Mouse (Mus musculus): ENCODE measurements at regions not wholly inside any gene's neighbourhood (a gene's known extent, or its start where the extent isn't known, plus 50 kb on each side); places are given as distances from the start of the nearest gene placed in this dataset.
"Not testable (repeated sequence)": the region's sequence is repeated elsewhere in the genome, so short reads cannot be mapped to it uniquely, and the experiment has no call there.

DNA sequence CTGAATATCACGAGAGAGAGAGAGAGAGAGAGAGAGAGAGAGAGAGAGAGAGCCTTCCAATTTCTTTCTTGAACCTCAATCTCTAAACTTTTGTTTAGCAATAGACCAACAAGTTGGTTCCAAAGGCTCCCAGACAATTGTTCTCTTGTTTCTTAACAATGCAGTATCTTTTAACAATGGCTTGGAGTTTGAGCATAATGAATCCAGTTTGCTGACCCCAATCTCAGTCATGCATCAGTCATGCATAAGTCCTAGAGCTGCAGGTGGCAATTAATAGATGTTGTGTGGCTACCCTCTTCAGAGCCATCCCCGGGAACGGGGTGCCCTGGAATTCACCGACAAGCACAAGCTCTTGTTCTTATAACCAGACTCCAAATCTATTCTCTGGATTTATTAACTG lies 991.0 kb downstream of the Car8 start:
- intact Hi-C loops (cut with DNase I), result no loop called here
- DNase-seq, result no peak

DNA sequence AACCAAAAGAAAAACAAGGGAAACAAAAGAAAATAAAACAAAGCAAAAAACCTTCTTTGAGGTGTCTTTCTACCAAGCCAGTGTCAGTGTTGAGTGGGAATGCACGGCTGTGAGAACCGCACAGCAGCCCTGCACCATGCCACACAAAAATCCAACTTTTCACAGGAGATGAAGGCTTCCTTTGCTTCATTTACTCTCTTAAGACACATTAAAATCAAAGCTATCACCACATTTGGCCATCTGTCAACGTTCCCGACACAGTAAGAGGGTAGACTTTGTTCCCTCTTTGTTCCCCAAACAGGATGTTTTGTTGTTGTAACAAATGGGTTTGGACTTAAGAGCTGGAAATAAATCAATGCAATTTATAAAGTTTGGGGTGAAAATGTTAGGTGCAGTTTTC lies 991.6 kb downstream of the Car8 start:
- DNase-seq, result no peak
- intact Hi-C loops (cut with DNase I), result no loop called here

DNA sequence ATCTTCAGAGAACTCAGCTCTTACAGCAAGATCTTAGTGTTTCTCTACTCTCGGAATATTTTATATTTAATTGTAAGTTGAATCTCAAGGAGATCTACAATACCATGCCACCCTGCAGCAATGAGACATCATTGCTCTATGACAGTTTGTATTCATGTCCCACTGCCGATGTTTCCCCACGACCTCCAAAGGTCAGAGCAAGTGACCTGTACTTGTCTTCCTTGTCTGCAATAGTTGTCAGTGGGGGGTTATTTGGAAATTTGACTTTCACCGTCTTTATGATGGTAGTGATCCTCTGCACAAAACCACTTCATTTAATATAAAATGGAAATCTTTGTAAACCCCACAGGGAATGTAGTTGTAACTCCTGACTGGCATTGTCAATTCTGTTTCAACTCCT lies 992.0 kb downstream of the Car8 start:
- intact Hi-C loops (cut with DNase I), result no loop called here

DNA sequence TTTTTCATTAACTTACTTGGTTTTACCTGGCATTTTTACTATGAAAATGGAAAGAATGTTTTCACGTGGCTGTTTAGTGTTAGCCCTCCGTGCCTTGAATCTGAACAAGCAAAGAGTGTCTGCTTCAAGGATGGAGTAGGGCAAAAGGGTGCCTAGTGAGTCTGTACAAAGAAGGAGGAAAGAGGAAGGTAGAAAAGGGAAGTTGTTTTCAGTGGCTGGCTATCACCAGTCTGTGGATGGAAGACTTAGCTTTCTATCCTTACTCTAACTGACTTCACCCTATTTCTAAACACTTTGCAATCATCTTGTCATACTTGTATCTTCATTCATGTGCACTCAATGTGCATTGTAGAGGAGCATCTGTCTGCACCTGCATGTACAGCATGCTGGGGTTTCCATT lies 993.2 kb downstream of the Car8 start:
- intact Hi-C loops (cut with DNase I), result no loop called here

More for the DNA sequence above, 992.0 kb downstream of the Car8 start:
- no peak for DNase-seq

DNA sequence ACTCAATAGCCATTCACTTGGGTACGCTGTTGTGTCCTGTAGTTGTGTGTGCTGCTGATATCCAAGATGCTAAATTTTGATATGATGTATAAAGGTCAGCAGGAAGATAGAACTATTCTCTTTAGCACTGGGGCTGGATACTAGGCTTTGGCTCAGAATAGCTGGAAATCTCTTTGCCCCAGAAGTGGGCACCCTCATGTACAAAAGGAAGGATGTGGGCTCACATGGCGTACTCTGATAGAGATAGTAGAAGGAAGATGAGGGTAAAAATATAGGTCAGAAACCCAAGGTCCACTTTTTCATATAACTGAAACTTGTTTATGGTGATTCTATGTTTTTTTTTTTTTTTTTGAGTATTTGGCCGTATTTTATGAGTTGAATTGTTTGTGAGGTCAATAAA lies 1001.0 kb downstream of the Car8 start:
- intact Hi-C loops (cut with DNase I), result no loop called here

More for the DNA sequence above, 993.2 kb downstream of the Car8 start:
- DNase-seq, result no peak

DNA sequence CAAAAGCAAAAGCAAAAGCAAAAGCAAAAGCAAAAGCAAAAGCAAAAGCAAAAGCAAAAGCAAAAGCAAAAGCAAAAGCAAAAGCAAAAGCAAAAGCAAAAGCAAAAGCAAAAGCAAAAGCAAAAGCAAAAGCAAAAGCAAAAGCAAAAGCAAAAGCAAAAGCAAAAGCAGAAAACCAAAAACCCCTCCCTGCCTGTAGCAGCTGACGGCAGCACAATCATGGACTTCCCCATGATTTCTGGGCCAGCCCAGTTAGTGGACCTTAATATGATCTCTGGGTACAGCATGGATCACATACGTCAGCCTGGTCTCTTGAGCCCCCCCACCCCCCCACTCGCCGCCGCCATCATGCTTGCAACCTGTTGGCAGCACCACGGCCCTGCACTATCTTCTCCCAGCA lies 1004.3 kb downstream of the Car8 start:
- DNase-seq; intact Hi-C loops (cut with DNase I): not testable (repeated sequence)

More for the DNA sequence above, 1001.0 kb downstream of the Car8 start:
- DNase-seq, result no peak

DNA sequence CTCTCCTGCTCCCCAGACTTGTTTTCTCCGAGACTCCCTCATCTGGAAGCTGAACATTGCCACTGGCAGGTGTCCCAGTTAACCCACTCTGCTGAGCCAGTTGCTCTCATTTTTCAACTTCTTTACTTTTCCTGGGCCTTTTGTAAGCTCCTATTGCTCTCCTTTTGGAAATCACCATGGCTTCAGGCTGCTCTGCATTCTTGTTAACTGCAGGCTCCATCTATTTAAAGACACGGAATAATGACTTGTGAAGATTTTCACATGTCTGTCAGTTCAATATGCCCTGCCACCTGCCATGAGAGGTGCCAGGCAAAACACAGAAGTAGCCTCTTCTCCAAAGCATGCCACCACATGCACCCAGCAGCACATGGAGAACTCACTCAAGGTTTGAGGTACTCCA lies 1009.9 kb downstream of the Car8 start:
- DNase-seq, result no peak

DNA sequence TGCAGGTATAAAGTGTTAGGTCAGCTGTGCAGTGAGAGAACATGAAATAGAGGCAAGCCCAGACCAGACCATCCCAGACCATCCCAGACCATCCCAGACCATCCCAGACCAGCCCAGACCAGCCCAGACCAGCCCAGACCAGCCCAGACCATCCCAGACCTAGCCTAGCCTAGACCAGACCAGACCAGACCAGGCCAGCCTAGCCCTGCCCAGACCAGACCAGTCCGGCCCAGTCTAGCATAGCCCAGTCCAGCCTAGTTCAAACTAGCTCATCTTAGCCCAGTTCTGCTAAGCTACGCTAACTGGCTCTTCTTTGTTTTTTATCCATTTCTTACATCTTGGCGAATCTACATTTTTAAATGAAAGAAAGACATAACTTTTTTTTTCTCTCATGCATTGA lies 1015.9 kb downstream of the Car8 start:
- DNase-seq, result no peak
- intact Hi-C loops (cut with DNase I), result no loop called here

More for the DNA sequence above, 1009.9 kb downstream of the Car8 start:
- intact Hi-C loops (cut with DNase I), result no loop called here

DNA sequence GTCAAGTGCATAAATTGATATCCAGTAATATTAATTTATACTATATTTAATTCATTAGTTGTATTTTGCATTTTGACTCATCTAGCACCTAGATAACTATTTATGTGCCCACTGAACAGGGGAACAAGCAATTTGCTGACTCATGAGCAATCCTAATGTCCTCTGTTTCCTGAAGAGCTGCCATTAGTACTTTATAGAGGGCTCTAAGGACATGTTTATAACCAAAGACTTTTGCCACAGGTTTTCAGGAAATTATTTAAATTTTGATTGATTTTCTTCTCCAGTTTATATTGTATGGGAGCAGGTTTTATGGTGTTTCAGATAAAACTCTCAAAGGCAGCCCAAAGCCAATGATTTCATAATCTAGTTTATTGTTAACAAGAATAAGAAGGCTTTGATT lies 1018.4 kb downstream of the Car8 start:
- intact Hi-C loops (cut with DNase I), result no loop called here
- DNase-seq, result no peak

DNA sequence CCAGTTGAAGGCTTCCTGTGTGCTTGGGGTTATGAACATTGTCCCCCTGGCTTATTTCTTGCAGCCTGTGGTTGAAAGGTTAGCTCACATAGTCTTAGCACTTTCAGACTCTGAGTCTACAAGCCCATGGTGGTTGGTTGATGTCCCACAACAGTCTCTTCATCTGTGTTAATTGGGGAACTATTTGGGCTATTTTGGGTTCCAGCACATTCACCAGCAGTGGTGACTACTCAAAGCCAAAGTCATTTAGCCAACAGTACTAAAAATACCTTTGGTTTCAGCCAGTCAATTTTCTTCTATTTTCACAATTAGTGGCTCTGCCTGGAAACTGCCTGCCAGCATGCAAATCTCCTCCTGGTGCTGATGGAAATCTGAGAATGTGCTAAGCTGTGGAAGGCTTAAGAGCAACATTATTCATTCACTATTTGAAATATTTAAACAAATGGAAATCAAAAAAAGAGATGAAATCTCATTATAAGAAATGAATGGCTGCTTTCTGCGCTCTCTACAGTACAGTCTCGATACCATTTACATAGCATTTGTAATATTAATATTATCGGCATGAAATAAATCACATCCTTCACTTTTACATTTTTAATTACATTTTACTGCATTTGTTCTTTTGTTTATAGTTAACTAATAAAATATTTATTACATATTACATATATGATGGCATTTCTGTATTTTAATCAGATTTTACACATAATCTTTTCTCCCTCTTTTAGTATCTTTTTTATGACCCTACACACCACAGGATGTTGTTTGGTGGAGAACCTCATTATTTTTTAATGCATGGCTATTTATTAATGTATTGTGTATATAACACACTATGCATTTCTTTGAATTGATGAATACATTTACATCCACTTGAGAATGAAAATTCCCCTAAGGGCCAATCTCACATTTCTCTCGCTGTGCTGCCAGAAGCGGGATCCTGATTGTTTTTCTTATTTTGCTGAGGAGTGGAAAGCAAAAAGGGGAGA lies 1023.5 kb downstream of the Car8 start:
- intact Hi-C loops (cut with DNase I), result no loop called here
- DNase-seq, result no peak

DNA sequence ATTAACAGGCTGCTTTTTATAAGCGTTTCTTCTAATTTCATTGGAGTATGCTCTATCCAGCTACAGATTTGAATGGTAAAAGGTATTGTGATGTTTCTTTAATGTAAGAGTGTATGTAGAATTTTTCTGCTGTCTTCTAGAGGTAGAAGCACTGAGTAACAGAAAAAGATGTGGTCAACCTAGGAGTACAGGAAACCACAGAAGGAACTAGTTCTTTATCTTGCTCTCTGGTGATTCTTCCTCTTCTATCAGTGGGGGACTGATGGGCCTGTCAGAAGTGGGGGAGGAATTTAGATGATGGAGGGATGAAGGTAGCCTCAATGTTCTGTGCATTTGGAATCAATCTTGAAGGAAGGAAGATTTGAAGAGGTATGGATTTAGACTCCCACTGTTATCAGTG lies 1031.9 kb downstream of the Car8 start:
- intact Hi-C loops (cut with DNase I), result no loop called here
- no peak for DNase-seq

DNA sequence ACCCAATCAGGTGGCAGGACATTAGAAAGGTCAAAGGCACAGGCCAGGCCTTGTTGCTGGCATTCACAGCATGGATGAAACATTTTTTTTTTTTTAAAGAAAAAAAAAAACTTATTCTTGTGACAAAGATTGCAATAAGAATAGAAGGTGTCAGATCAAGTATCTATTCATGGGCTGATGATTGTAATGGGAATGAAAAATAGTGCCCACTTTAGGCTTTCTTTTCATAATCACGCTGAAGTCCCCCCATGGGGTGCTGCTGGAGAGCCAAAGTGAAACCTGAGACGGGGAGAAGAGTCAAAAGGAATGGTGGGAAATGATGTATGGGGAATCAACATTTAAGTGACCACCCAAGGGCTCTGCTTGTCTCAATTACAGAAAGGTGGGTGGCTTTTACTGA lies 1037.0 kb downstream of the Car8 start:
- DNase-seq, result no peak
- intact Hi-C loops (cut with DNase I), result no loop called here

DNA sequence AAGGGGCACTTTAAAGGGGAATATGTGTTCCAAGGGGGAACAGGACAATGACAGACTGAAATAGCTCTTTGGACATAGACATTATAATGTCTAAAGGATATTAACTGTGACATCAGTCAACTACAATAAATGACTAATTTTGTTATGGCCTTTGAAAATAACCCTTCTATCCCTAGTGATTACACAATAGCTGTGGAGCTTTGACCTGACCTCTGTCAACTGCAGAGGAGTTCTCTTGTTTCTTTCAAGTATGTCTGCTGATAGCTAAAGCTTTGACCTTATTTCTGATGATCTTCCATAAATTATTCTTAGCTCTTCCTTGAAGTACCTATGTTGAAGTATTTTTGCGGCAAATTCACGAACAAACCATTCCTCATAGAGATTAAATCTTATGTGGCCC lies 1038.9 kb downstream of the Car8 start:
- no peak for DNase-seq
- intact Hi-C loops (cut with DNase I), result no loop called here

DNA sequence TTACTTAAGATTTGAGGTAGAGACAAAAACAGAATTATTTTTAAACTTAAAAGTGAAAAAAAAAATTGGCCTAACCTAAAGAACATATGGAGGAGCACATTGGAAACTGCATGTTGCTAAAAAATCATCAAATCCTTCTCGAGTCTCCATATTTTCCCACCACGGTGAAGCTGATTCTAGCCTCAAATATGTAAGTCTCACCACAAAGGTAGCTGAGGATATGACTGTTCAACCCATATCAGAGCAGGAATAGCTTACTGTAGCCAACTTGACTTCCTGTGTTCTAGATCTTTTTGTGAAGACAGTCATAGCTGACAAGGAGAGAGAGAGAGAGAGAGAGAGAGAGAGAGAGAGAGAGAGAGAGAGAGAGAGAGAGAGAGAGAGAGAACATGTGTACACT lies 1039.8 kb downstream of the Car8 start:
- no peak for DNase-seq
- intact Hi-C loops (cut with DNase I), result no loop called here

DNA sequence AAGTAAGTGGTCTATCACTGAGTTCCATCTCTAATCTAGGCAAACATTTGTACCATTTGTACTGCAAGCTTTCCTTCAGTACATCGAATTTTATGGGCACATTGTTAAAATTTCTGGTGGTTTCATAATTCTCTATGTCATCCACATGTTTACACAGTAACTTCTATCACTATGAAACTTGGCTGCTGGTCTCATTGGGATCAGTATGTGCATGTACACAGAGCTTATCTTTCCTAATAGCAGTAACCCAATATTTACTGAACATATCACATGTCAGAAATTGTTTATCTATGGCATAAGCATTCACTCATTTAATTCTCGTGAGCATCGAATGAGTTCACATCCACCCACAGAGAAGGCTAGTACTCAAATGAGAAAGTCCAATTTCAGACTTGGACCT lies 1042.3 kb downstream of the Car8 start:
- no peak for DNase-seq
- intact Hi-C loops (cut with DNase I), result no loop called here

DNA sequence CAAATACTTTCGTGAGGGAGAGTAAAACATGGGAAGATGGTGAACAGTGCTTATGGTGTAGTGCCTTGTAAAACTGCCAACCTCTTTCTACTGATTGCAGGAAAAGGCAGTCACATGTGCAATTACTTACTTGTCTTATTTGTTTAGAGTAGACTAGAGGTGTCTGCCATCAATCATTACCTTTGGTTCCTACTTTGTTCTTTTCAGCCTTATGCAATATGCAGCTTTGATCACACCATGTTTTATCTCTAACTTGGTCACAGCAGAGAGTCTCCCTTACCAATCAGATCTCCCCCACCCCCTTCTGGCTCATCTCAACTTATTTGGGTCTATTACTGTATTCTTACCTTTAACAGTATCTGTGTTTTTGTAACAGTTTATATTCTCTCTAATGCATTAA lies 1043.2 kb downstream of the Car8 start:
- no peak for DNase-seq
- intact Hi-C loops (cut with DNase I), result no loop called here

DNA sequence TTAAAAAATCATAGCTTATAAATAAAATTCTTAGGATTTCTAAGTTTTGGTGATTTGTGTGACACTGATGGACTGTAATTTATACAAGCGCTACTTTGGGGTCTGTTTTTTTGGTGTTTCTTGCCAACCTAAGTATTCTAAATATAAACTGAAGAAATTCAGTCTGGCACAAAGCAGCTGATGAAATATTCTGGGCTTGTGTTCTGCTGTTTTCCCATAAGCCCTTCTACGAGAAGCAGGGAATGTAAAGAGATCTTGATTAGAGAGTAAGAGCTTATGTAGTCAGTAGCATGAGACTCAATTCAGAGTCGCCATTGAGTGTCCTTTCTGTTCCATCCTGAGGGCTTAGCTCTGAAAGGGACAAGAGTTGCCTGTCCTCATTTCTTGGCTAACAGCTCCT lies 1046.9 kb downstream of the Car8 start:
- intact Hi-C loops (cut with DNase I), result no loop called here
- no peak for DNase-seq

DNA sequence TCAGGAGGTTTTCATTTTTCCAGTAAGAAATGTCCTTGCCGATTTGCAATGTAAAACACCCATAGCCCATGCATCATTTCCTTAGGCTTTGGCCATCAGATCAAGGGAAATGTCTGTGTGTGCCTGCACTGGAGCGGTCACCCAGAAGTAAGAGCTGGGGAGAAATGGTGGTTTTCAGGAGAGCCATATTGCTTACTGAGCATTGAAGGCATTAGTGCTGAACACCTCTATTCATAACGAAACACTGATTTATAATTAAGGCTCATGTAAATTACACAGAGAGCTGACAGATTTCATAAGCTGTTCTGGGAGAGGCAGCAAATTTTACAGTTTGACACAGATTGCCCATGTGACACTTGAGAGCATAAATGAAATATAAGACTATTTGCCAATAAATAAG lies 1047.6 kb downstream of the Car8 start:
- intact Hi-C loops (cut with DNase I), result no loop called here
- DNase-seq, result no peak

DNA sequence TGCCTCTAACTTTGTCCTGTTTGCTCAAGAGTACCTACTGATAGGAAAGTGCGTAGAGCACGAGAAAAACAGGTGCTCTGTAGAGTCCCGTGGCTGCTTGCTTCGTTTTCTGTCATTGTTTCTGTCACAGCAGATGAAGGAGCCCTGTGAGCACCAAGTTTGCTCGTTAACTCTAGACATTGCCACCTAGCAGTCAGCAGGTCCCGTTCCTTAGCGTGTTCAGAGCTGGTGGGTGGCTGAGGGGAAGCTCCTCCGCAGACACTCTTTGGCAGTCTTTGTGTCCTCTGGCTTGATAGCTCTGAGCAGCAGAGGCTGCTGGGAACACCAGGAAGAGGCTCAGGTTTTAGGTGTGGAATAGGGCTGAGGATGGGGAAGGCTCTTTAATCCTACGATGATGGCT lies 1063.8 kb downstream of the Car8 start:
- no peak for DNase-seq
- intact Hi-C loops (cut with DNase I), result no loop called here

DNA sequence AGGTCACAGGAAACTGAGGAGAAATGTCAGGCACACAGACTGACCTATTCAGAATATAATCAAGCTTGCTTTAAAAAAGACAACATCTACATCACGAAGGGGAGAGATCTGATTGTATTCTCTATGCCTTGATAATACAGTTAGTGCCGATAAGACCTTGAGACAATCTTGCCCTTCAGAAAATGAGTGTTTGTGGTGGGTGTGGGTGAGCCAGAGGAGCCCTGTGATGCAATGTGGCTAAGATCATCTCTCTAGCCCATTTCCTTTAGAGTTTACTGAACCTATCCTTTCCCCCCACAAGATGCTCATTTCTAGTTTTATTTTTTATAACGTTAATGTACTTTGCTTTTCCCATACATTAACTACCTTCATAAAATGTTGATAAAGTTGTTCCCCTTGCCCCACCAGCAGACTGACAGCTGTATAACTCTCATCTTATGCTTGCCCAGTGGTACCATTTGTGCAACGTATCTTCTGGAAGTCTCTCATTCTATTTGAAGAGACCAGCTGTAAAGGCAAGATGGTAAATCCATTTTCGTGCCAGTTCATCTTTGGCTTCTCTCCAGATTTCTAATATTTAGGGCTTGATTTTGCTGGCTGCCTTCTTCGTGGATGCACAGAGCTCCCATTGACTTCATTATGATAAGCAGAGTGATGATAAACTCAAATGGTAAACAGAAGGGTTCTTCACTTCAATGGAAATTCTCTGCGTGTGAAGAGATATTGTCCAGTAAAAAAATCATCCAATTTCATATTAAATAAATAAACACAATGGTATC lies 1066.1 kb downstream of the Car8 start:
- no peak for DNase-seq
- intact Hi-C loops (cut with DNase I), result no loop called here

DNA sequence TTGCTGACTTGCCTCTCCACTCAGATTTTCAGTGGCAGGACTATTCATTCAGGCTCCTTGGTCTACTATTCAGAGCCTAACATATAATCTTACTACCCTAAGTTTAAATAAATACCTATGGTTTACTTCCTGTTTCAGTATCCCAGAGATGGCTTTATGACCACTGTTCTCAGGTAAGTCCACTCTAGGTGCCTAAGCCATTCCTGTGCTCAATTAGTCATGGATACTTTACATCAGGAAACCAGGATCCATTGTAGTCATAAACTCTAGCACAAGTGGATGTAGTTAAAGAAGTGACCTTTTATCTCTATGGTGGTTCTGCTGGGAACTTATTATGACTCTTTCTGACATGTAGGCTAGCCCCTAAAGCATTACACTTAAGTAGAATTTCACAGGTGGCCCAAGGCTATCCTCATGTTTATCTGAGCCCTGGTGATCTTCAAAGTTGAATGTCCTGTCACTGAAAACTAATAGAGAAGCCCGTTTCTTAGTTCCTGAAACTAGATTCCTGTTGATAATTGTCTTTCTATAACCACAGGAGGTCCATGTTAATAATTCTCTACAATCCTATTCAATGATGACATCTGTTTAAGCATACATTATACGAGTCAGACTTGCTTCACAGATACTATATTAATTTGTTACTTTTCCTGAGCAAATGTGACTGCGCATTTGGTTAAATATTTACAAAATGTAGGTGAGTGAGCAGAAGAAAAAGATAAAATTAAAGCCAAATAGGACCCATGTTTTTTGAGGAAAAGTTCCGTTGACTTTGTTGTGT lies 1067.0 kb downstream of the Car8 start:
- DNase-seq, result no peak
- intact Hi-C loops (cut with DNase I), result no loop called here
